Mouse (Mus musculus): ENCODE data around the gene Hoxc13. TPM values are rescaled to one million over a fixed set of nuclear protein-coding genes. Genes with fewer than 3 reads are reported as not detected.

Gene Hoxc13
- polyA plus RNA-seq, 1 experiment from 2014 or later = not detected

- no peak for ATAC-seq (replicated peaks; ENCODE audit: insufficient number of reproducible peaks, insufficient read depth, low FRiP score, low read depth)
Observed at GRCm38 (mm10) chr15:102919336-102920180, 1.3 kb upstream of the Hoxc13 start.

GRCm38 (mm10) chr15:102920619-102921018, 284 bp upstream of the Hoxc13 start:
- H3K4me2 ChIP-seq = peak overlapping the region; percentile 47
- no peak overlapping the region for H3K27ac ChIP-seq
- peaks cover 99% of the 10 kb centered on the region for H3K27me3 ChIP-seq
- H3K9ac ChIP-seq = no peak overlapping the region
- no peaks in the 10 kb centered on the region for H3K9me3 ChIP-seq (replicated peaks)
- peaks cover 15% of the 10 kb centered on the region for H3K4me1 ChIP-seq (replicated peaks)
- ATAC-seq (replicated peaks; ENCODE audit: insufficient number of reproducible peaks, insufficient read depth, low FRiP score, low read depth) = 0 out of 2 replicates have a peak, but pooled peaks have one; percentile 22
- H3K36me3 ChIP-seq = no peaks in the 10 kb centered on the region
- peak overlapping the region; percentile 26 for H3K4me3 ChIP-seq
- 0% methylated on average over 20 of the region's 20 CpGs for WGBS

More at GRCm38 (mm10) chr15:102919336-102920180, 1.3 kb upstream of the Hoxc13 start:
- 7% methylated on average over 12 of the region's 12 CpGs for WGBS
- Histone ChIP-seq H3K27ac (no peak overlapping the region), H3K9ac (no peak overlapping the region), H3K4me1 (replicated peaks) (peaks cover 15% of the 10 kb centered on the region), H3K27me3 (peaks cover 98% of the 10 kb centered on the region), H3K9me3 (replicated peaks) (no peaks in the 10 kb centered on the region), H3K4me2 (no peak overlapping the region), H3K36me3 (no peaks in the 10 kb centered on the region), H3K4me3 (no peak overlapping the region)

GRCm38 (mm10) chr15:102922012-102922362, 1.1 kb downstream of the Hoxc13 start:
- 2% methylated on average over 24 of the region's 24 CpGs for whole genome bisulfite sequencing
- 0 out of 2 replicates have a peak, but pooled peaks have one; percentile 31 for ATAC-seq (replicated peaks; ENCODE audit: insufficient number of reproducible peaks, insufficient read depth, low FRiP score, low read depth)
- H3K9ac ChIP-seq = no peak overlapping the region
- peaks cover 15% of the 10 kb centered on the region for H3K4me1 ChIP-seq (replicated peaks)
- no peak overlapping the region for H3K27ac ChIP-seq
- peak overlapping the region; percentile 29; the same call in 1 of the 2 replicates for H3K4me3 ChIP-seq
- H3K36me3 ChIP-seq = no peaks in the 10 kb centered on the region
- H3K27me3 ChIP-seq = peaks cover 99% of the 10 kb centered on the region
- no peaks in the 10 kb centered on the region for H3K9me3 ChIP-seq (replicated peaks)
- H3K4me2 ChIP-seq = no peak overlapping the region

GRCm38 (mm10) chr15:102922636-102923500, 2.0 kb downstream of the Hoxc13 start:
- H3K4me1 ChIP-seq (replicated peaks) = peaks cover 15% of the 10 kb centered on the region
- peaks cover 99% of the 10 kb centered on the region for H3K27me3 ChIP-seq
- no peak overlapping the region for H3K9ac ChIP-seq
- H3K4me3 ChIP-seq = no peak overlapping the region
- no peaks in the 10 kb centered on the region for H3K9me3 ChIP-seq (replicated peaks)
- no peak for ATAC-seq (replicated peaks; ENCODE audit: insufficient number of reproducible peaks, insufficient read depth, low FRiP score, low read depth)
- 9% methylated on average over 6 of the region's 6 CpGs for whole genome bisulfite sequencing
- H3K36me3 ChIP-seq = no peaks in the 10 kb centered on the region
- H3K4me2 ChIP-seq = no peak overlapping the region
- no peak overlapping the region for H3K27ac ChIP-seq

GRCm38 (mm10) chr15:102927032-102927645, 6.2 kb downstream of the Hoxc13 start:
- Histone ChIP-seq H3K4me3 (no peak overlapping the region), H3K36me3 (no peaks in the 10 kb centered on the region), H3K9me3 (replicated peaks) (no peaks in the 10 kb centered on the region), H3K9ac (no peak overlapping the region), H3K4me2 (no peak overlapping the region), H3K4me1 (replicated peaks) (no peaks in the 10 kb centered on the region), H3K27me3 (peaks cover 99% of the 10 kb centered on the region), H3K27ac (no peak overlapping the region)
- ATAC-seq (replicated peaks; ENCODE audit: insufficient number of reproducible peaks, insufficient read depth, low FRiP score, low read depth) = no peak
- WGBS = 2% methylated on average over 40 of the region's 40 CpGs

- no peaks in the 10 kb centered on the region for H3K9me3 ChIP-seq (replicated peaks)
- whole genome bisulfite sequencing = 1% methylated on average over 23 of the region's 23 CpGs
- peaks cover 7% of the 10 kb centered on the region; the same call in 1 of the 2 replicates for H3K4me1 ChIP-seq (replicated peaks)
- H3K9ac ChIP-seq = no peak overlapping the region
- H3K36me3 ChIP-seq = no peaks in the 10 kb centered on the region
- no peak overlapping the region for H3K27ac ChIP-seq
- no peak overlapping the region for H3K4me2 ChIP-seq
- peaks cover 100% of the 10 kb centered on the region for H3K27me3 ChIP-seq
- no peak overlapping the region for H3K4me3 ChIP-seq
- no peak for ATAC-seq (replicated peaks; ENCODE audit: insufficient number of reproducible peaks, insufficient read depth, low FRiP score, low read depth)
Observed at GRCm38 (mm10) chr15:102931706-102932358, 10.9 kb downstream of the Hoxc13 start.

GRCm38 (mm10) chr15:102934438-102934837, 13.5 kb downstream of the Hoxc13 start:
- Histone ChIP-seq H3K4me1 (replicated peaks) (peaks cover 10% of the 10 kb centered on the region; the same call in 1 of the 2 replicates), H3K4me3 (no peak overlapping the region), H3K9ac (no peak overlapping the region), H3K36me3 (no peaks in the 10 kb centered on the region), H3K27ac (no peak overlapping the region), H3K4me2 (no peak overlapping the region), H3K9me3 (replicated peaks) (no peaks in the 10 kb centered on the region), H3K27me3 (peaks cover 100% of the 10 kb centered on the region)
- WGBS = 6% methylated on average over 12 of the region's 12 CpGs
- no peak for ATAC-seq (replicated peaks; ENCODE audit: insufficient number of reproducible peaks, insufficient read depth, low FRiP score, low read depth)

- under 1% methylated on average over 27 of the region's 27 CpGs for WGBS
- H3K27ac ChIP-seq = no peak overlapping the region
- peak overlapping the region; percentile 27; the same call in 1 of the 2 replicates for H3K4me2 ChIP-seq
- H3K9ac ChIP-seq = no peak overlapping the region
- H3K4me3 ChIP-seq = 0 out of 2 replicates have a peak overlapping the region, but pooled peaks have one; percentile 12
- H3K27me3 ChIP-seq = peaks cover 100% of the 10 kb centered on the region
- no peaks in the 10 kb centered on the region for H3K36me3 ChIP-seq
- ATAC-seq (replicated peaks; ENCODE audit: insufficient number of reproducible peaks, insufficient read depth, low FRiP score, low read depth) = no peak
- no peaks in the 10 kb centered on the region for H3K9me3 ChIP-seq (replicated peaks)
- H3K4me1 ChIP-seq (replicated peaks) = peaks cover 10% of the 10 kb centered on the region; the same call in 1 of the 2 replicates
Observed at GRCm38 (mm10) chr15:102934897-102935296, 14.0 kb downstream of the Hoxc13 start.

GRCm38 (mm10) chr15:102936279-102936972, 15.5 kb downstream of the Hoxc13 start, which contains the start of gene Hoxc12:
Gene Hoxc12, plus strand, starts transcription at chr15:102936757.
- 1% methylated on average over 31 of the region's 31 CpGs for WGBS
- no peak within 1 kb of the TSS for H3K9ac ChIP-seq

More at GRCm38 (mm10) chr15:102936279-102936972, 15.5 kb downstream of the Hoxc13 start, which contains the start of gene Hoxc12:
- Histone ChIP-seq H3K36me3 (no peaks in the 10 kb centered on the region), H3K4me3 (0 out of 2 replicates have a peak within 1 kb of the TSS, but pooled peaks have one; percentile 10), H3K4me1 (replicated peaks) (peaks cover 10% of the 10 kb centered on the region; the same call in 1 of the 2 replicates), H3K9me3 (replicated peaks) (no peaks in the 10 kb centered on the region), H3K27ac (no peak within 1 kb of the TSS), H3K27me3 (peaks cover 100% of the 10 kb centered on the region), H3K4me2 (no peak within 1 kb of the TSS)
- ATAC-seq (replicated peaks; ENCODE audit: insufficient number of reproducible peaks, insufficient read depth, low FRiP score, low read depth) = no peak

Measured in heart, embryonic 15.5 days (tissue).